Mouse (Mus musculus): ENCODE data around the gene Polr2j. TPM values are rescaled to one million over a fixed set of nuclear protein-coding genes. Genes with fewer than 3 reads are reported as not detected.
"Not testable (repeated sequence)": the region's sequence is repeated elsewhere in the genome, so short reads cannot be mapped to it uniquely, and the experiment has no call there.

Polr2j gene
- polyA plus RNA-seq, 1 experiment = 121 TPM

GRCm38 (mm10) chr5:136160084-136160483 lies 43.7 kb downstream of the Polr2j start:
- not testable (repeated sequence) for DNase-seq (ENCODE audit: extremely low spot score in 1 of 2, low spot score in 1 of 2)

DNA sequence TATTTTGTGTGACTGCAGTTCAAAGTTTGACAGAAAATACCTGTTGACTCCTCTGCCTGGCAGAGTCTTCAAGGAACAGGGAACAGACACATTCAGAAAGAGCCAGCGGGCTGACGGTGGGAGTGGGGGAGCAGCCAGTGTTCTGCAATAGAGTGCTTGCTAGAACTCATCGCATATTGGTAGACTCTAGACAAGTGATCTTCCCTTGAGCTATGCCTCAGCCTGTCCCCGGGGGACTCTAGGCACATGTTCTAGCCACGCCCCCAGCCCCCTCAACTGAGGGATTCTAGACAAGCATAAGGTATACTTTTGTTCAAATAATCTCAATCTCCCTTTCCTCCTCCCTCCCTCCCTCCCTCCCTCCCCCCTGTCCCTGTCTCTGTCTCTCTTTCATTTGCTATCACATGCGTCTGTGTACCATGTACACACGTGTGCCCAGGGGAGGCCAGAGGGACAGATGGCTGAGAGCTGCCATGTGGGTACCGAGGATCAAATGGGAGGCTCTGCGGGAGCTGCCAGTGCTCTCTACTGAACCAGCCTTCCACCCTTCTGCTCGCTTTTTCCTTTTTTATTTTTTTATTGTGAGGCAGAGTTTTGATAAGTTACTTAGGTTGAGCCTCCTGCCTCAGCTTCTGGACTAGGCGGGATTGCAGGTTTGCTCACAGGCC lies 47.5 kb downstream of the Polr2j start:
- DNase-seq (ENCODE audit: extremely low spot score in 1 of 2, low spot score in 1 of 2) = no peak

GRCm38 (mm10) chr5:136165246-136165645 lies 48.8 kb downstream of the Polr2j start:
- DNase-seq (ENCODE audit: extremely low spot score in 1 of 2, low spot score in 1 of 2) = no peak

- no peak for DNase-seq (ENCODE audit: extremely low spot score in 1 of 2, low spot score in 1 of 2)
Measured at GRCm38 (mm10) chr5:136167296-136167695, 50.9 kb downstream of the Polr2j start.

- no peak for DNase-seq (ENCODE audit: extremely low spot score in 1 of 2, low spot score in 1 of 2)
Measured at GRCm38 (mm10) chr5:136168071-136168470, 51.6 kb downstream of the Polr2j start.

DNA sequence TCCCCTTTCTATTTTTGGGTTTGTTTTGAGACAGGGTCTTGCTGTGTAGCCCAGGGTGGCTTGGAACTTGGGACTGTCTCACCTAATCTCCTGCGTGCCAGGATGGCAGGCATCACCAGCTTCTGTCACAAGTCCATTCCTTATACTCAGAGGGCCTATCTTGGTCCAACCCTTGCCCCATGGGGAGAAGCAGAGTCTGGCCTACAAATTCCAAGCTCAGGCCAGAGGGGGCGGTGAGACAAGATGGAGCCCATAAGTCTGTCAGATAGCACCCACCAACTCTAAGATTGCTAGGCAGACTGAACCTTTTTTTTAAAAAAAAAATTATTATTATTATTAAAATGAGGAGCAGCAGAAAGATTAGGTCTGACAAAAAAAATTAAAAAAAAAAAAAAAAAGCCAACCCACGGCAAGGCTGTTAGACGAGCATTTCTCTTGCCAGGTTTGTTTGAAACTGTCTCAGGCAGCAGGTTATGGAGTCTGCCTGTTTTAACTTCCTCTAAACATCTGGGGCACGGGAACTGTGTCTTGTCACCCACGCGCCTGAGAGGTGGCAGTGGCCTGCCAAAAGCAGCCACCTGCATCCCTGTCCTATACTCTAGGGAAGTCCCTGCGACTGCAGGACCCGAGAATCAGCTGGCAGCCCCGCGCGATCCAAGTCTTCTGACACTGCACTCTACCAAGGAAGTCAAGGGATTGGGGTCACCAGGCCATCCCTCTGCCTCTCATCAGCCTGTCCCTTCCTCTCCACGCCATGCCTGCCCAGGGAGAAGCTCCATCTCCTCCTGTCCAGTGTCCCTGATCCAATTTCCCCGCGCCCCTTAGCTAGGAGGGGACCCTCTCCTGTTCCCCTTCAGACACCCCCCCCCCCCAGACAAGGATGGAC lies 53.4 kb downstream of the Polr2j start:
- peak; percentile 28 to 56 for DNase-seq (ENCODE audit: extremely low spot score in 1 of 2, low spot score in 1 of 2)

DNA sequence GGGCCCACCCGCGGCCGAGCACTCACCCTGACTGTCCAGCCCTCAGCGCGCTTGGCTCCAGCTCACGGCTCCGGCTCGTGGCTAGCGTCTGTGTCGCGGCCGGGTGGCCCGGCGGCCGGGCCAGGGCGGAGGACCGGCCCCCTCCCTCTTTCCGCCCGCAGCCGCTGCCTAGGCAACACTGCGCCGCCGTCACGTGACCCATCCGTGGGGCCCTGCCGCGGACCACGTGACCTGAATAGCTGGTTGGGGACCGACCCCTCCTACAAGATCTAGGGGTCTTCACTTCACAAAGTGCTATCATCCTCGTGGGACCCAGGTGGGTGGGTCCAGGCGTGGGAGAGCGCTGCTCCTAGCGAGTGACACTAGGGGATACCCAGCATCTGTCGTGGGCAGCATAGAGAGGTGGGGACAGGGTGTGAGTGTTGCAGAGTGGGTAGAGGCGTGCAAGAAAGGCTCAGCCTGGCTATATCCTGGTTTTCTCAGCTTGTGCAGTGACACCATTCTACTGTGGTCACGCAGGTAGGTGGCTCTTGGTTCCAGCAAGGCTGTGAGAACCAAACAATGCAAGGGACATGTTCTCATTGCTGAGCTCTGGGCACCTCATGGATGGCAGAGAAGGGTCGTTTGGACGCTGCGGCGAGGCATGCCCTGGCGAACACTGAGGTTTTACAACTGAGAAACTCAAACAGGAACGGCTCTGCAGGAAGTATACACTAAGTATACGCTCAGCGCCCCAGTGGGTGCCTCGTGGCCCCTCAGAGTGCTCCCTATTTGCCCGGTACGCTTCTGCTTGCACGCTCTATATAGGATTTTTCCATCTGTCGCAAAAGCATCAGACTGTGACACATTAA lies 54.3 kb downstream of the Polr2j start, which contains the start of gene Orai2:
TSS of gene Orai2 (minus strand) at position 202 of the 851 bp plus-strand sequence.
- peak; percentile 66 to 85 for DNase-seq (ENCODE audit: extremely low spot score in 1 of 2, low spot score in 1 of 2)

GRCm38 (mm10) chr5:136171363-136172341 lies 55.2 kb downstream of the Polr2j start:
- DNase-seq (ENCODE audit: extremely low spot score in 1 of 2, low spot score in 1 of 2) = no peak

Other genes with a start within 250 kb of the Polr2j start
- gene Hspb1, start 228.7 kb upstream of the Polr2j start, polyA plus RNA-seq (2012; rRNA removed) = 29.6 and 40.7 TPM in 2 replicates
- gene Ywhag, start 182.0 kb upstream of the Polr2j start, polyA plus RNA-seq (2012; rRNA removed) = 528 and 551 TPM in 2 replicates
- gene Ssc4d, start 142.1 kb upstream of the Polr2j start, polyA plus RNA-seq (2012; rRNA removed) = 2.6 and 2.9 TPM in 2 replicates
- gene Zp3, start 136.5 kb upstream of the Polr2j start, polyA plus RNA-seq (2012; rRNA removed) = 0.06 TPM in 1 of 2 replicates, not detected in the other
- 10.5 and 10.6 TPM in 2 replicates for gene Dtx2, start 121.8 kb upstream of the Polr2j start, polyA plus RNA-seq (2012; rRNA removed)
- gene Upk3b, start 78.1 kb upstream of the Polr2j start, polyA plus RNA-seq (2012; rRNA removed) = not detected in 2 replicates
- gene Upk3bl, start 62.1 kb upstream of the Polr2j start, polyA plus RNA-seq (2012; rRNA removed) = 0.22 and 0.67 TPM in 2 replicates
- 23.9 and 24.6 TPM in 2 replicates for gene Rasa4, start 32.7 kb upstream of the Polr2j start, polyA plus RNA-seq (2012; rRNA removed)
- gene Lrwd1, start 19.4 kb downstream of the Polr2j start, polyA plus RNA-seq (2012; rRNA removed) = 21.9 and 24.4 TPM in 2 replicates
- gene Alkbh4, start 19.5 kb downstream of the Polr2j start, polyA plus RNA-seq (2012; rRNA removed) = 11.5 and 12.1 TPM in 2 replicates
- 58.3 and 62.3 TPM in 2 replicates for gene Orai2, start 54.1 kb downstream of the Polr2j start, polyA plus RNA-seq (2012; rRNA removed)
- 38.4 and 41.2 TPM in 2 replicates for gene Prkrip1, start 82.3 kb downstream of the Polr2j start, polyA plus RNA-seq (2012; rRNA removed)
- 11.2 and 12.1 TPM in 2 replicates for gene Sh2b2, start 129.9 kb downstream of the Polr2j start, polyA plus RNA-seq (2012; rRNA removed)

Measured in frontal cortex, adult 2 months (tissue).